Mouse (Mus musculus) neural tube, embryonic 12.5 days (tissue): ENCODE data around the gene Pigb. TPM values are rescaled to one million over a fixed set of nuclear protein-coding genes. Genes with fewer than 3 reads are reported as not detected.
"Not testable (repeated sequence)": the region's sequence is repeated elsewhere in the genome, so short reads cannot be mapped to it uniquely, and the experiment has no call there.

Source experiments
- ATAC-seq: fragments of 200-750 bp; cut with Nextera tagmentation; 2 replicates; pipeline ENCODE4 v1.8.0; 2017; ENCODE audit warnings: low read depth, mild to moderate bottlenecking, moderate TSS enrichment, moderate library complexity; ENCODE audit not compliant: low FRiP score
- H3K27ac ChIP-seq: fragments of 300-500 bp; sonication (generic); 2 replicates; pipeline ENCODE4 v1.5.1; 2016
- H3K27me3 ChIP-seq: fragments of 300-500 bp; sonication (generic); replicated peaks from 2 replicates; pipeline ENCODE4 v1.6.1; 2016; ENCODE audit warnings: mild to moderate bottlenecking
- H3K36me3 ChIP-seq: fragments of 300-500 bp; sonication (generic); 2 replicates; pipeline ENCODE4 v1.6.1; 2016; ENCODE audit warnings: mild to moderate bottlenecking
- H3K4me1 ChIP-seq: fragments of 300-500 bp; sonication (generic); 2 replicates; pipeline ENCODE4 v1.6.1; 2016
- H3K4me2 ChIP-seq: fragments of 300-500 bp; sonication (generic); replicated peaks from 2 replicates; pipeline ENCODE4 v1.6.1; 2016; ENCODE audit warnings: mild to moderate bottlenecking
- H3K4me3 ChIP-seq: fragments of 300-500 bp; sonication (generic); 2 replicates; pipeline ENCODE4 v1.5.1; 2016
- H3K9ac ChIP-seq: fragments of 300-500 bp; sonication (generic); 2 replicates; pipeline ENCODE4 v1.6.1; 2016; ENCODE audit warnings: mild to moderate bottlenecking
- H3K9me3 ChIP-seq: fragments of 300-500 bp; sonication (generic); 2 replicates; pipeline ENCODE4 v1.6.1; 2016; ENCODE audit warnings: mild to moderate bottlenecking
- WGBS: fragments of 180-500 bp; shearing (Covaris S2); methylation state at CpG from one replicate; pipeline ENCODE4 v1.1.7; 2016; 5-methylcytosine and 5-hydroxymethylcytosine counted together
- polyA plus RNA-seq: library from polyadenylated mRNA; unstranded; fragments of >200 nt; fragmentation: Nextera tagmentation; extraction: Ambion mirVana; gene quantifications from 2 replicates; pipeline ENCODE4 v1.2.1, GENCODE M21; 2016

The Pigb gene
- polyA plus RNA-seq, result 9.4 and 13.1 TPM in 2 replicates

DNA sequence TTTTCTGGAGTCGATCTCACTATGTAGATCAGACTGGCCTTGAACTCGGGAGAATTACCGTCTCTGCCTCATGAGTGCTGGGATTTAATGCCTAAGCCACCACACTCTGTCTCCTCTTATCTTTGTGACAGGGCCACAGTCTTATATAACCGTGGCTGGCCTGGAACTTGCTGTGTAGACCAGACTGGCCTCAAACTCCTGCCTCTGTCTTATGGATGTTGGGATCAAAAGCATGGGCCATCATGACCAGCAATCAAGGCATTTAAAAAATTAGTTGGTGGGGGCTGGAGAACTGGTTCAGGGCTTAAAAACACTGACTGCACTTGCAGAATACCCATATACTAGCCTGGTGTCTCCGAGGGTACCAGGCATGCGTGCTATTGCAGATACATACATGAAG lies at the start of gene Pigb:
Gene Pigb, minus strand, starts transcription at position 299 of the 400 bp plus-strand sequence.
- no peak for ATAC-seq
- Histone ChIP-seq H3K4me2 (peak within 1 kb of the TSS; percentile 72), H3K27me3 (no peaks in the 10 kb centered on the region), H3K4me3 (peak within 1 kb of the TSS; percentile 79), H3K27ac (no peak within 1 kb of the TSS), H3K9ac (peak within 1 kb of the TSS; percentile 74), H3K4me1 (peaks cover 21% of the 10 kb centered on the region), H3K9me3 (no peaks in the 10 kb centered on the region), H3K36me3 (peaks cover 2% of the 10 kb centered on the region; the same call in 1 of the 2 replicates)
- WGBS, result 34% methylated on average over 6 of the region's 6 CpGs

DNA sequence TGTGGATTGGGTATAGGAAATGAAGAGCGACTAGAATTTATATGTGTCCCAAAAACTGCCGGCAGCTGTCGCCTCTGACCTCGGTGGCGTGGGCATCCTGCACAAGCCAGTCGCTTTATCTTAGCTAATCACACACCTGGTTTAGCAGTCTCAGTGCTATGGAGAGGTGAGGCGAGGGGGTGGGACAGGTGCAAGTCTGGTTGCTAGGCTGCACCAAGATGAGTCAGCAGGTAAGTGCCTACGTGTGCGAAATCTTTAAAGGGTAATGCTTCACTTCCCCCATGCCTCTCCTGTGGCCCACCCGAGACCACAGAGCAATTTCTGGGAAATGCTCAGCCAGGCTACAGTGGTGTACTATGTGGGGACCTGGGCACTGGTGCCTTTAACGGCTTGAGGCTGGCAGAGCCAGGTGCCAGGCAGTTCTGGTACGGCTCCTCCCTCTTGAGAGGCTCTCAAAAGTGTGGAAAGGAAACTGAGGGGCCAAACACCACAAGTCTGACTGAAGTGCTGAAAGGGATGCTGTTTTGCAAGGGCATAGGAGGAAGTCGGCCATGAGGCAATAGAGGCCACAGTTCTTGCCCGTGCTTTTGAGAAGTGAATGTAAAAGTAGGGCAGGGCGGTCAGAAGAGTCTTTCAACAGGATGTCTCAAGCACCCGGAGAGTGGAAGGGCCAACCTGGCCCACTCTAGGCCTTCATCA lies 49.2 kb upstream of the Pigb start:
- 74% methylated on average over 16 of the region's 16 CpGs for WGBS

GRCm38 (mm10) chr9:73087581-73087980 lies 47.4 kb upstream of the Pigb start:
- H3K4me3 ChIP-seq, result no peak overlapping the region
- H3K4me2 ChIP-seq, result no peak overlapping the region

More for the DNA sequence above, 49.2 kb upstream of the Pigb start:
- Histone ChIP-seq H3K4me1 (no peaks in the 10 kb centered on the region), H3K4me3 (no peak overlapping the region), H3K27ac (no peak overlapping the region), H3K27me3 (no peaks in the 10 kb centered on the region), H3K36me3 (no peaks in the 10 kb centered on the region), H3K4me2 (no peak overlapping the region), H3K9ac (no peak overlapping the region), H3K9me3 (no peaks in the 10 kb centered on the region)
- no peak for ATAC-seq

GRCm38 (mm10) chr9:73087121-73087520 lies 46.9 kb upstream of the Pigb start:
- no peak overlapping the region for H3K9ac ChIP-seq
- ATAC-seq, result no peak
- H3K9me3 ChIP-seq, result no peaks in the 10 kb centered on the region
- H3K27me3 ChIP-seq, result no peaks in the 10 kb centered on the region
- 72% methylated on average over 8 of the region's 8 CpGs for WGBS
- H3K4me3 ChIP-seq, result no peak overlapping the region
- no peaks in the 10 kb centered on the region for H3K4me1 ChIP-seq
- no peak overlapping the region for H3K4me2 ChIP-seq
- no peaks in the 10 kb centered on the region for H3K36me3 ChIP-seq
- no peak overlapping the region for H3K27ac ChIP-seq

More at GRCm38 (mm10) chr9:73087581-73087980, 47.4 kb upstream of the Pigb start:
- no peak for ATAC-seq
- 78% methylated on average over 5 of the region's 5 CpGs for WGBS
- Histone ChIP-seq H3K36me3 (no peaks in the 10 kb centered on the region), H3K27me3 (no peaks in the 10 kb centered on the region), H3K4me1 (no peaks in the 10 kb centered on the region), H3K27ac (no peak overlapping the region), H3K9ac (no peak overlapping the region), H3K9me3 (no peaks in the 10 kb centered on the region)

DNA sequence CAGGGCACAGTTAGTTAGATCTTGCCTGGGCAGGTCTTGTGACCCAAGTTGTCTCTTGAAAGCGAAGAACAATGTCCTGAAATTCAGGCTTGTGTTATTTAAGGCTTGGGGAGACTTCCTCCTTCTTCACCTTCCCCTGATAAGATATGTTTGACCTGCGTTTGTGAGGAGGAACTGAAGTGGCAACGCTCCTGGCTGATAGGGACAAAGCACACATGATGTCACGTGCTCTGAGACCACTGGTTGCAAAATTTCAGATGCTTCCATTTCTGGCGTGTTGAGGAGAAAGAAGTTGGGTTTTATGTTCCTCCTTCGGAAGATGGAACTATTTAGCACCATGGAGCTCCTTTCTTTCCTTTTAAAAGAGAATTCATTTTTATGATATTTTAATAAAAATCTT lies 45.7 kb upstream of the Pigb start:
- Histone ChIP-seq H3K36me3 (no peaks in the 10 kb centered on the region), H3K4me2 (no peak overlapping the region), H3K9me3 (no peaks in the 10 kb centered on the region), H3K4me3 (no peak overlapping the region), H3K27me3 (no peaks in the 10 kb centered on the region), H3K4me1 (no peaks in the 10 kb centered on the region), H3K9ac (no peak overlapping the region), H3K27ac (no peak overlapping the region)
- no peak for ATAC-seq
- 89% methylated on average over 6 of the region's 6 CpGs for WGBS

DNA sequence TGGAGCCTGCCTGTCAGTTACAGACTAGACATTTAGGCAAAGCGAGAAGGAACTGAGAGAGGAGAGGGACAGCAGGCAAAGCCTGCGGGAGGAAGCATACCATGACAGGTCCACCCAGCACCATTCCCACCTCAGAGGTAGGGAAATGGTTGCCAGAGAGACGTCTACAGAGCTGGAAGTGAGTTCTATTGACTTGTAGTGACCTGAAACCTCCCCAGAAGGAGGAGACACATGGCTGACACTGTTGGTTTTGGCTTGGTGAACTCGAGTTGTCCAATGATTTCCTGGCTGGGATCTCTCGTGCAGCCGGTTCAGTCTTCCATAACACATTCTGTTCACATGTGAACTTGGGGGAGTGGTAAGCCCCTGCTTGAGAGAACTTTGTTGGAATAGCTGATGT lies 43.8 kb upstream of the Pigb start:
- WGBS, result 77% methylated on average over 6 of the region's 6 CpGs
- Histone ChIP-seq H3K4me3 (no peak overlapping the region), H3K27ac (no peak overlapping the region), H3K9me3 (no peaks in the 10 kb centered on the region), H3K36me3 (no peaks in the 10 kb centered on the region), H3K9ac (no peak overlapping the region), H3K4me2 (no peak overlapping the region), H3K4me1 (no peaks in the 10 kb centered on the region), H3K27me3 (no peaks in the 10 kb centered on the region)
- no peak for ATAC-seq

DNA sequence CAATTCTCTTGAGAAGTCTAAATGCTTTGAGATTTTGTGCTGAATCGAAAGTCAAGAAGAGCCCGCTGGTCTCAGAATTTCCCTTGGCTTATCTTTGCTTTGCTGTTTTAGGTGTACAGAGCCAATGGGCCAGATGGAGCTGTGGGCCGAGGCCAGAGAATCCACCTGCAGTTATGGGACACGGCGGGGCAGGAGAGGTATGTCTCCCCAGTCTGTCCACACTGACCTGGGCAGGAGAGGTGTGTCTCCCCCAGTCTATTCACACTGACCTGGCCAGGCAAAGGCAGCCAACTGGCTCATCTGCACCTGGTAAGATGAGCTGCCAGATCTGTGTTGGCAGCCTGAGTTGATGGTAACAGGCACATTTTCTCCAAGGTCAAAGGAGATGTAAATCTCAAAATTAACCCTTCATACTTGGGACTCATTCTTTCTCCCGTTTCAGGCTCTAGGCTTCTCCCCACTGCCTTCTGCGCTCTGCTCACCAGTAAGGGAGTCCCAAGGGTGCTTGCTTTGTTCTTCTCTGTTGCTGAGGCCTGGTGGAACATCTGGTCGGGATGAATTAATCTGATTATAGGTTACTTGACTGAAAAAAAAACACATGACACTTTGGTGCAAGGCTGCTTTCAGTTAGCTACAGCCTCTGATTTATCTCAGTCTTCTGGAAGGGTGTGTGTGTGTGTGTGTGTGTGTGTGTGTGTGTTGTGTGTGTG lies 42.3 kb upstream of the Pigb start:
- no peak for ATAC-seq
- Histone ChIP-seq H3K4me1 (no peaks in the 10 kb centered on the region), H3K36me3 (no peaks in the 10 kb centered on the region), H3K4me2 (no peak overlapping the region), H3K27ac (no peak overlapping the region), H3K9ac (no peak overlapping the region), H3K27me3 (no peaks in the 10 kb centered on the region), H3K9me3 (no peaks in the 10 kb centered on the region), H3K4me3 (no peak overlapping the region)
- WGBS, result 80% methylated on average over 8 of the region's 8 CpGs

GRCm38 (mm10) chr9:73079801-73080325 lies 39.7 kb upstream of the Pigb start:
- 38% methylated on average over 7 of the region's 7 CpGs for whole genome bisulfite sequencing
- Histone ChIP-seq H3K27me3 (no peaks in the 10 kb centered on the region), H3K4me2 (no peak overlapping the region), H3K27ac (no peak overlapping the region), H3K9ac (no peak overlapping the region), H3K36me3 (no peaks in the 10 kb centered on the region), H3K4me1 (no peaks in the 10 kb centered on the region), H3K4me3 (no peak overlapping the region), H3K9me3 (no peaks in the 10 kb centered on the region)
- ATAC-seq, result no peak

GRCm38 (mm10) chr9:73079349-73079748 lies 39.2 kb upstream of the Pigb start:
- not testable (repeated sequence) for H3K27me3 ChIP-seq, H3K27ac ChIP-seq, H3K4me2 ChIP-seq, H3K9ac ChIP-seq, ATAC-seq, H3K36me3 ChIP-seq, H3K4me3 ChIP-seq, H3K4me1 ChIP-seq, H3K9me3 ChIP-seq
- WGBS, result 89% methylated on average over 11 of the region's 12 CpGs

DNA sequence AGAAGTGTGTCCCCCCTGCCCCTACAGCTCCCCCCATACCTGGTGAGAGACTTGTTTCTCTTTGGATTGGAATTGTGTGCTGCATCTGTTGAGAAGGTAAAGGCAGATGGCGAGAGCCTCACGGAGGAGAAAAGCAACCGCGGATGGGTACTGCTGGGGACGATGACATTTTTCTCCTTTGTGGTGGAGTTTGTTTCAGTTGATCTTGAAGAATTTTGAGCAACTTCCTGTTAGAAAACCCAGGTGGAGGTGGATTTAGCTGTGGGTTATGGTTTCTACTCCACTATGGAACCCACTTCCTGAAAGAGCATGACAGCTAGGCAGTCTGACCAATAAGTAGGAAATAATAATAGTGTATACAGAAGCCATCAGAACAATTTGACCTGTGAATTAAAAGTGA lies 33.0 kb upstream of the Pigb start:
- Histone ChIP-seq H3K4me2 (no peak overlapping the region), H3K9me3 (no peaks in the 10 kb centered on the region), H3K36me3 (no peaks in the 10 kb centered on the region), H3K4me3 (no peak overlapping the region), H3K9ac (no peak overlapping the region), H3K27ac (no peak overlapping the region), H3K4me1 (peaks cover 3% of the 10 kb centered on the region), H3K27me3 (no peaks in the 10 kb centered on the region)
- 95% methylated on average over 5 of the region's 5 CpGs for WGBS
- ATAC-seq, result no peak

DNA sequence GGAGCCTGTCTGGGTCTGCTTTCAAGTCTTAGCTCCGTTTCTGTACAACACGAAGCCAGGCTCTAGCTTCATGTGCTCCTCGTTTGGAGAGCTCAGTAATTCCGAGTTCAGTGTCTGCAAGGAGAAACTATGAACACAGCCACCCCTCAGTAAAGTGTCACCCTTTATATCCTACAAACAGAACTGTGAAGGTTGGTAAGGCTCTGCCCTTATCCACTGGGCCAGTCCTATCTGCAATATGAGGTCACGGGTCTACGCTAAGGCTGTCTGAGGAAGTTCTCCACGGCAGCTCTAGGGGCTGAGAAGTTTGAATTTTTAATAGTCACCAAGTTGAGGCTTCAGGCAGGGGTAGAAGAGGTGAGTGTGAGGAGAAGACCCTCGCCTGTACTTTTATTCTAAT lies 32.2 kb upstream of the Pigb start:
- WGBS, result 85% methylated on average over 8 of the region's 8 CpGs
- H3K27me3 ChIP-seq, result no peaks in the 10 kb centered on the region

DNA sequence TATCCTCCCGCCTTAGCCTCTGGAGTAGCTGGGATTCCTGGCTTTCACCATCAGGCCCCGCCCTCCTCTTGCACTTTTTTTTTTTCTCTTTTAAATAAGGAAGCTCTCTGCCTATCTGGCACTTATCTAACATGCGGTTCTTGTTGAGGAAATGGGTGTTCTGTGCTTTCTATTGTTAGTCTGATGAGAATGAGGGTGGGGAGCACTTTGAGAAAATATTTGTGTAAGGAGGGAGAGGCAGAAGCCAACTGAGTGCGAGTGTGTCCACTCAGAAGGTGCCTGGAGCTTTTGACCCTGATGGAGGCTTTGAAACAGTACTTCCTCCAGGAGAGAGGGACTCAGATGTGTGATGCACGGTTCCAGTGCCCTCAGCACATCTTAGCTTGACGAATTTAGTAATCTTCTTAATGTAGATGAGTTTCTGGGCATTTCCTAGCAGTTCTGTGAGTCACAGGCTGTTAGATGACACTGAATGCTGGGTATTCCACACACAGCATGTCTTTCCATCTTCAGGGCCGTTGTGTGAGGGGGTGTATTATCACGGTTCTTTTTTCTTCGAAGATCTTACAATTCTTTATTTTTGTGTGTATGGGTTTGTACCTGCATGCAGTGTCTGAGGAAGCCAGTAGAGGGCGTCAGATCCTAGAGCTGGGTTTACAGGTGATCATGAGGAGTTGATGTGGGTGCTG lies 30.9 kb upstream of the Pigb start:
- Histone ChIP-seq H3K4me3 (no peak overlapping the region), H3K9me3 (no peaks in the 10 kb centered on the region), H3K36me3 (no peaks in the 10 kb centered on the region), H3K27ac (no peak overlapping the region), H3K4me1 (peaks cover 15% of the 10 kb centered on the region), H3K27me3 (no peaks in the 10 kb centered on the region), H3K9ac (no peak overlapping the region), H3K4me2 (no peak overlapping the region)
- WGBS, result 79% methylated on average over 10 of the region's 10 CpGs
- no peak for ATAC-seq

More for the DNA sequence above, 32.2 kb upstream of the Pigb start:
- Histone ChIP-seq H3K4me2 (no peak overlapping the region), H3K4me1 (peaks cover 10% of the 10 kb centered on the region), H3K36me3 (no peaks in the 10 kb centered on the region), H3K9ac (no peak overlapping the region), H3K4me3 (no peak overlapping the region), H3K27ac (no peak overlapping the region), H3K9me3 (no peaks in the 10 kb centered on the region)
- no peak for ATAC-seq
